Mouse (Mus musculus) E14TG2a.4 (cell line): ENCODE measurements around the gene Cbx4.

Experiments used
- CTCF ChIP-seq: conservative IDR thresholded peaks from 2 replicates; pipeline ENCODE4 v1.5.1; 2014; ENCODE audit warnings: low read length
- NANOG ChIP-seq: IDR thresholded peaks from 2 replicates; pipeline ENCODE4 v1.6.1; 2014; ENCODE audit warnings: borderline replicate concordance, low read length, mixed read lengths
- POU5F1 ChIP-seq: IDR thresholded peaks from 2 replicates; pipeline ENCODE4 v1.6.1; 2014; ENCODE audit warnings: low read length, borderline replicate concordance

DNA sequence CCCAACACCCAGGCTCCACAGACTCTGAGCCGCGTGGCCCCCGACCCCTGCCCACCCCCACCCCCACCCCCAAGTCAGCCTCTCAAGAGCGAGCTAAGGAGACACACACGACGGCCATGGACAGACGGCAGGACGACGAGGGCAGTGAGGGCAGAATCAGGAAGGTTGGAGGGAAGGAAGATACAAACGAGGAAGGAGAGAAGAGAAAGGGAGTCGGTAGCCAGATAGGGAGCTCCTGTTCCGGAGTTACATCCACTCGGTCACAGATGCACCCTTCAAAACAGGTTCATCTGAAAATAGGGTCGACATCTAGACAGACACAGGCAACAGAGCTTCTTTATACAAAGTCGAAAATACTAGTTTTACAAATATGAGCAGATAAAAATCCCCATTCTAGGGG is 49.6 kb downstream of the Cbx4 start:
- TF ChIP-seq CTCF = no peak
- TF ChIP-seq POU5F1 = no peak
- TF ChIP-seq NANOG = no peak
